Mouse (Mus musculus) large intestine, adult 2 months (tissue): ENCODE measurements at regions not wholly inside any gene's neighbourhood (a gene's known extent, or its start where the extent isn't known, plus 50 kb on each side); places are given as distances from the start of the nearest gene placed in this dataset.

Source experiments
- DNase-seq: peaks from one replicate; pipeline ENCODE4 v3.0.0-alpha.2; 2012; ENCODE audit warnings: low read depth, low spot score
- WGBS: fragments of 180-500 bp; shearing (Covaris S2); methylation state at CpG from one replicate; pipeline ENCODE4 v1.1.7; 2018; 5-methylcytosine and 5-hydroxymethylcytosine counted together

DNA sequence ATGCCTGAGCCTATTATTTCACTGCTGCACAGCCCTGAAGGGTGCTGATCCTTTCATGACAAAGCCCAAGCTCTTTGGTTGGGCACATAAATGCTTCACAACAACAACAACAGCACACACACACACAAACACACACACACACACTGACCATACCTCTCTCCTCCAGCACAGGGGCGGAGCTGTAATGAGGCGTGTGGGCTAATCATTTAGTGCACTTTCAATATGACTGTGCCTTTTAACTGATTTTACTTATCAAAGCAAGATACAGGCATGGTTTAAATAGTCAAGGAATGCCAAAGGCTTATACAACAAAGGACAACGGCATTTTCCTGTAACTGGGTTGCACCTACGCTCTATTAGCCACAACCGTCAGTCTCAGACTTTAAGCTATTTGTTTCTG, 61.1 kb upstream of the Foxn2 start:
- WGBS: 87% methylated on average over 5 of the region's 5 CpGs
- no peak for DNase-seq

DNA sequence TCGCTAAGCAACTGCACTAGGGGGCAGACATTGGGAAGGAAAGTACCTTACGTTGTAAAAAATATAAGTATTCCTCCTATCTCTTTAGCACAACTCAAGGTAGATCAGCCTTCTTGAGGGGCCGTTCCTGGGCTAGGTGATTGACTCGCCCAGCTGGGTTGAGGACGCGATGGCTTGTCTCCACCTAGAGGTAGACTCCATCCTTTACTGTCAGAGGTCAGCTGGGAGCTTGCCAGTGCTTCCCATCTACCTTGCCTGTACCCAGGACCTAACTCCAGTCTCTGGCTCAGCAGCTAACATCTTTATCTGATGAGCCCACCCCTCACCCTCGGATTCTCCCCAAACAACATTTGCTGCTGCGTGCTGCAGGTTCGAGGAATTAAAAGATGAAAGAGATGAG, 59.4 kb upstream of the Foxn2 start:
- DNase-seq: no peak
- WGBS: 44% methylated on average over 9 of the region's 9 CpGs

DNA sequence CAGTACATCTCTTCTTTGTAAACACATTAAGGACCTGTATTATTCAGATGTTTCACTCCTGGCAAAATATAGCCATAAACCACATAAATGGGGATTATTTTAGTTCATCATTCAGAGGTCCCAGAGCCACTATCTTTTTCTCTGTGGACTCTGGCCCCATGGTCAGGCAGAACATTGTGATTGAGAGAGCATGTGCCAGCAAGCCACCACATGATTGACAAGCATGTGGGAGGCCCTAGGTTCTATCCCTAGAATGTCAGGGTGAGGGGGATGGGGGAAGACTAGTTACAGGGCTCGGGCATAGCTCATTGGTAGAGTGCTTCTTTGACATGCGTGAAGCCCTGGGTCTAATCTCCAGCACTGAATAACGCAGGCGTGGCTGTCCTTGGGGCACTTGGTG, 57.1 kb upstream of the Foxn2 start:
- DNase-seq: no peak
- 80% methylated on average over 4 of the region's 4 CpGs for WGBS

DNA sequence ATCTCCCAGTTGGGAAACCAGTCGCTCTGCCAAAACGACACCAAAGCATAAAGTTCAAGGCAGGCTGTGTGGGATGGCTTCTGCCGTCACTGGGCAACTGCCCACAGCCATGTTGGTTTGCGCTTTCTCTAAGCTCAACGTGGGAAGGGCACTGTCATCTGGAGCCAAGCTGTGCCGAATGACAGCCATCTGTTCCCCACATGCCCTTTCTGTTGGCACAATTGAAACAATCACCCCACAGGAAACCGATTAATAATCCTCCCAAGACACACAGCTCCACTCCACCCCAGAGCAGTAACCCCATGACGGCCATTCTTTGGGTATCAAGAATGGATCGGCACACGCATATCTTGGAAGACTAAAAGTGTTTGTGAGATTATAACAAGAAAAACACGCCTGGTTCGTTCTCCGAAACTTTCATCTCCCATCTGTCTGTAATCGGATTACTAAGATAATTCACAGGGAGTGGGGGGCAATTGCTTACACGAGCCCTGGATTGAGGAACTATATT, 52.0 kb upstream of the Foxn2 start:
- no peak for DNase-seq
- WGBS: 90% methylated on average over 15 of the region's 15 CpGs

DNA sequence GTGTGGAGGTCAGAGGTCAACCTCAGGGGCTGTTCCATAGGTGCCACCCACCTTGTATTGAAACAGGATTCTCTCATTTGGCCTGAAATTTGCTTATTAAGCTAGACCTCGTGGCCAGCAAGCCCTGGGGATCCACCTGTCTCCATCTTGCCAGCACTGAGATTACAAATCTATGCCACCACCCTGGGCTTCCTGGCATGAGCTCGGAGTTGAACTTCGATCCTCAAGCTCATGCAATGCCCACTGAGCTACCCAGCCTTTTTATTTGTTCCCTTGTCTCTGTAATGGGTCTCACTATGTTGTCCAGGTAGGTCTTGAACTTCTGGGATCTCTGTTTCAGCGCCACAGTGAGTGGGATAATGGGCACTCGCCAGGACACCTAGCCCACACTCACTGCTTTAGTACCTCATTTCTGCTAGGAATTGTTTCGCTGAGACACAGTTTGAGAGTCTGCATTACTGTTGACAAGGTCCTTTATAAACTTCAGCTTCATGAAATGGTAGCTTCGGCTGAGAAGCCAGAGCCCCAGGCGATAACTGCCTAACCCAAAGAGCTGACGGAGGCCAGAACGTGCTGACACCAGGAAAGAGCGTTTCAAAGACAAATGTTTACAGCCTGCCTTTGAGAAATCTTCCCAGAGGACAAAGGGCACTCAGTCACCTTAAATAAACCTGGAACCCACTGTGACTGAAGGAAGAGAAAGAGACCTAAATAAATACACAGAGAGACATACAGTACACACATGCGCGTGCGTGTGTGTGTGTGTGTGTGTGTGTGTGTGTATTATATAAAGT, 50.6 kb upstream of the Foxn2 start:
- DNase-seq: no peak
- WGBS: 36% methylated on average over 14 of the region's 14 CpGs
